Mouse (Mus musculus): Measurements from ENCODE around the gene Stat5a.

DNA sequence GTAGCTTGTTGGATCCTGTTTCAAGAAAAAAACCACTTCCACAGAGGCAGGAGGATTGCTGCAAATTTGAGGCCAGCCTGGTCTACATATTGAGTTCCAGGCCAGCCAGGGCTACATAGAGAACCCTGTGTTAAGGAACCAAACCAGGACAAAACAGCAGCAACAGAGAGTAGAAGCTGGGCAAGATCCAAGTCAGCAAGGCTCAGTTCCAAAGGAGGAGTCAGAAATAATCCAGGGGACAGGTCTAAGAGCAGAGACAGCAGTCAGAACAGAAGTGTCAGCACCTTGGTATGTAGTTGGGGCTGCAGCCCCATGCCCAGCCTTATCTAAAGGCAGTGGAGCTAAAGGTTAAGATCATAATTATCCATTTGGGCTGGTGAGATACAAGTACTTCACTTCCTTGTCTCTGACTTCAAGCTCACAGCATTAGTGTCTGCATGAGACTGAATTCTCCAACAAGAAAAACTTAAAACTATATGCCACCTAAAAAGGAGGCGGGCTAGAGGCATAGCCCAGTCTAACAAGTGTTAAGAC is 65.3 kb downstream of the Stat5a start:
- no peak for TF ChIP-seq POLR2A (IDR thresholded peaks at IDR 0.05; ENCODE audit: control insufficient read depth, extremely low read depth, insufficient read depth, low read length, poor library complexity)
- TF ChIP-seq CTCF (IDR thresholded peaks at IDR 0.05; ENCODE audit: borderline replicate concordance, control insufficient read depth, extremely low read depth, insufficient read depth, low read length, poor library complexity): no peak
